Mouse (Mus musculus) heart, adult 2 months (tissue): ENCODE measurements at regions not wholly inside any gene's neighbourhood (a gene's known extent, or its start where the extent isn't known, plus 50 kb on each side); places are given as distances from the start of the nearest gene placed in this dataset.

Experiments
- DNase-seq, 2 experiments: peaks; one replicate each; pipeline ENCODE4 v3.0.0; 2021
- H3K27ac ChIP-seq: fragments of 200-600 bp; 2 replicates; pipeline ENCODE4 v1.8.1; 2022
- H3K27me3 ChIP-seq: fragments of 200-500 bp; 2 replicates; pipeline ENCODE4 v1.6.1; 2012; ENCODE audit warnings: mild to moderate bottlenecking, low read length, inconsistent platforms, mixed read lengths; ENCODE audit not compliant: control insufficient read depth, insufficient read depth
- H3K36me3 ChIP-seq: fragments of 200-500 bp; 2 replicates; pipeline ENCODE4 v1.6.1; 2012; ENCODE audit warnings: low read length, inconsistent platforms; ENCODE audit not compliant: control insufficient read depth, insufficient read depth
- H3K4me1 ChIP-seq: fragments of 200-500 bp; 2 replicates; pipeline ENCODE4 v1.6.1; 2011; ENCODE audit warnings: low read length; ENCODE audit not compliant: control insufficient read depth, insufficient read depth
- H3K4me3 ChIP-seq: fragments of 200-600 bp; 2 replicates; pipeline ENCODE4 v1.8.1; 2022
- H3K79me2 ChIP-seq: fragments of 200-500 bp; replicated peaks from 2 replicates; pipeline ENCODE4 v1.6.1; 2012; ENCODE audit warnings: mild to moderate bottlenecking, inconsistent platforms, low read length, moderate library complexity, mixed read lengths; ENCODE audit not compliant: control insufficient read depth, insufficient read depth
- H3K9ac ChIP-seq: fragments of 200-500 bp; 2 replicates; pipeline ENCODE4 v1.6.1; 2012; ENCODE audit warnings: low read depth, mild to moderate bottlenecking, control low read depth, inconsistent platforms, low read length, mixed read lengths
- CTCF ChIP-seq: fragments of 200-600 bp; IDR thresholded peaks from 2 replicates; pipeline ENCODE4 v1.8.1; 2022; ENCODE audit warnings: antibody characterized with exemption, mild to moderate bottlenecking, moderate library complexity
- EP300 ChIP-seq: fragments of 200-500 bp; IDR thresholded peaks from 2 replicates; pipeline ENCODE4 v1.6.1; 2011; ENCODE audit warnings: low read depth, low read length, control low read depth; ENCODE audit not compliant: insufficient read depth
- POLR2A ChIP-seq: fragments of 200-500 bp; IDR thresholded peaks from 2 replicates; pipeline ENCODE4 v1.6.1; 2011; ENCODE audit warnings: mild to moderate bottlenecking, low read depth, low read length, control low read depth; ENCODE audit not compliant: insufficient read depth
- WGBS: fragments of 180-500 bp; shearing (Covaris S2); methylation state at CpG from one replicate; pipeline ENCODE4 v1.1.7; 2018; 5-methylcytosine and 5-hydroxymethylcytosine counted together
- intact Hi-C: fragments of 180-260 bp; cut with DNase I; formaldehyde crosslinking; loops from one replicate; pipeline ENCODE4 v1.15.1; 2025

DNA sequence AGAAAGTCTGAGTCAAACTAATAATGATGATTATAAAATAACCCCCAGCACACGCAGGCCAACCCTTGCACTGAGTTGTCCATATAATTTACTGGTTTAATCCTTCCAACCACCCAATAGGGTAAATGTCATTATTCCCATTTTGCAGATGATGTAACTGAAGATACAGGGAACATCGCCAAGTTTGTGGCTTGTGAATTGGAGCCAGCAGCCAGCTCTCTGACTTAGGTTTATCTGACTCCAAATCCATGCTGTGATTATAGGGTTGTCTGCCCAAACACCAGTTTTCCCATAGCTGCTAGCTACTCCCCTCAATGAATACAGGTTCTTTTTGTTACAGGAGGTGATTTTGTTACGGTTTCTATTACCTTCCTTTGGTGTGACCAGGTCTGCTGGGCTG, 451.3 kb upstream of the Jarid2 start:
- Histone ChIP-seq H3K27ac (no peak overlapping the region), H3K9ac (no peak overlapping the region), H3K27me3 (no peaks in the 10 kb centered on the region), H3K79me2 (no peaks in the 10 kb centered on the region), H3K4me3 (no peak overlapping the region), H3K4me1 (no peaks in the 10 kb centered on the region), H3K36me3 (no peaks in the 10 kb centered on the region)
- 90% methylated on average over 3 of the region's 3 CpGs for WGBS
- TF ChIP-seq EP300 (no peak), POLR2A (no peak), CTCF (no peak)
- no peak for DNase-seq
- intact Hi-C loops = no loop called here

GRCm38 (mm10) chr13:44279036-44279435, 450.2 kb upstream of the Jarid2 start:
- H3K36me3 ChIP-seq = no peaks in the 10 kb centered on the region
- intact Hi-C loops = no loop called here
- H3K9ac ChIP-seq = no peak overlapping the region
- no peak for DNase-seq
- H3K79me2 ChIP-seq = no peaks in the 10 kb centered on the region
- H3K27ac ChIP-seq = no peak overlapping the region
- 57% methylated on average over 4 of the region's 4 CpGs for WGBS
- TF ChIP-seq POLR2A (no peak), EP300 (no peak), CTCF (no peak)
- no peak overlapping the region for H3K4me3 ChIP-seq
- H3K27me3 ChIP-seq = no peaks in the 10 kb centered on the region
- no peaks in the 10 kb centered on the region for H3K4me1 ChIP-seq

GRCm38 (mm10) chr13:44280296-44280695, 449.0 kb upstream of the Jarid2 start:
- Histone ChIP-seq H3K36me3 (no peaks in the 10 kb centered on the region), H3K9ac (no peak overlapping the region), H3K4me1 (no peaks in the 10 kb centered on the region), H3K27ac (no peak overlapping the region), H3K4me3 (no peak overlapping the region), H3K79me2 (no peaks in the 10 kb centered on the region), H3K27me3 (no peaks in the 10 kb centered on the region)
- intact Hi-C loops = no loop called here
- WGBS = 98% methylated on average over 8 of the region's 8 CpGs
- TF ChIP-seq CTCF (no peak), POLR2A (no peak), EP300 (no peak)
- DNase-seq = no peak

DNA sequence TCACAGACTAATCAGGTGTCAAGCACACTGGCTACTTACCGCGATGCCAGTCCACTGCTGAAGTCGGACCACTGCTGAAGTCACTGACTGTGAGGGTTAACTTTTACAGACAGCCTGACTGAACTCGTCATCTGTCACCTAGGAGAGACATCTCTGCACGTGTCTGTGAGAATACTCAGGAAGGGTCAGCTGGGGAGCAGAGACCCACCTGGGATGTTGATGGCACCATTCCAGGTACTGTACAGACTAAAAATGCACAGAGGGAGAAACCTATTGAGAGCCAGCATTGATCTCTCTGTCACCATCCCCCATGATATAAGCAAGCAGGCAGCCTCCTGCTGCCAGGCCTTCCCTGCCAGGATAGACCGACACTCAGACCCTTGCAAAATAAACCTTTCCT, 447.5 kb upstream of the Jarid2 start:
- DNase-seq = no peak
- intact Hi-C loops = no loop called here
- 68% methylated on average over 6 of the region's 6 CpGs for WGBS

DNA sequence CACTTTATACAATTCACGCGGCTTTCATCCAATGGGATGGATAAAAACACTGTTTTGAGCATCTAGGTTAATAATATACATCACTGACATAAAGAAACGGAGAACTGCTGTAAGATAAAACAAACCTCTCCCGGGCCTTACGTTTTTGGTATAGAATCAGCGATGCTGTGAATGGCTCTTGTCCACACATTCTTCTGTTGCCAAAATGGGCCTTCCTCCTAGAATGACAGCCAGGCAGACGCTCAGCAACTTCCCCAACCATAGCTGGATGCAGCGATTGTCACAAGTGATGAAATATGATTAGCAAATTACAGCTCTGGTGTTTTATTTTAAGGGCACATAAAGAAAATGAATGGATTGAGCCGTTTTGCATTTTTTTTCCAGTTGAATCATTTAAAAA, 447.0 kb upstream of the Jarid2 start:
- Histone ChIP-seq H3K27me3 (no peaks in the 10 kb centered on the region), H3K4me1 (no peaks in the 10 kb centered on the region), H3K79me2 (no peaks in the 10 kb centered on the region), H3K9ac (no peak overlapping the region), H3K36me3 (no peaks in the 10 kb centered on the region), H3K27ac (no peak overlapping the region), H3K4me3 (no peak overlapping the region)
- DNase-seq = no peak
- TF ChIP-seq CTCF (no peak), EP300 (no peak), POLR2A (no peak)
- 59% methylated on average over 9 of the region's 9 CpGs for WGBS
- intact Hi-C loops = no loop called here

More for the DNA sequence above, 447.5 kb upstream of the Jarid2 start:
- no peak overlapping the region for H3K4me3 ChIP-seq
- no peak overlapping the region for H3K9ac ChIP-seq
- H3K36me3 ChIP-seq = no peaks in the 10 kb centered on the region
- no peak overlapping the region for H3K27ac ChIP-seq
- no peaks in the 10 kb centered on the region for H3K79me2 ChIP-seq
- H3K27me3 ChIP-seq = no peaks in the 10 kb centered on the region
- no peaks in the 10 kb centered on the region for H3K4me1 ChIP-seq
- no peak for TF ChIP-seq CTCF

DNA sequence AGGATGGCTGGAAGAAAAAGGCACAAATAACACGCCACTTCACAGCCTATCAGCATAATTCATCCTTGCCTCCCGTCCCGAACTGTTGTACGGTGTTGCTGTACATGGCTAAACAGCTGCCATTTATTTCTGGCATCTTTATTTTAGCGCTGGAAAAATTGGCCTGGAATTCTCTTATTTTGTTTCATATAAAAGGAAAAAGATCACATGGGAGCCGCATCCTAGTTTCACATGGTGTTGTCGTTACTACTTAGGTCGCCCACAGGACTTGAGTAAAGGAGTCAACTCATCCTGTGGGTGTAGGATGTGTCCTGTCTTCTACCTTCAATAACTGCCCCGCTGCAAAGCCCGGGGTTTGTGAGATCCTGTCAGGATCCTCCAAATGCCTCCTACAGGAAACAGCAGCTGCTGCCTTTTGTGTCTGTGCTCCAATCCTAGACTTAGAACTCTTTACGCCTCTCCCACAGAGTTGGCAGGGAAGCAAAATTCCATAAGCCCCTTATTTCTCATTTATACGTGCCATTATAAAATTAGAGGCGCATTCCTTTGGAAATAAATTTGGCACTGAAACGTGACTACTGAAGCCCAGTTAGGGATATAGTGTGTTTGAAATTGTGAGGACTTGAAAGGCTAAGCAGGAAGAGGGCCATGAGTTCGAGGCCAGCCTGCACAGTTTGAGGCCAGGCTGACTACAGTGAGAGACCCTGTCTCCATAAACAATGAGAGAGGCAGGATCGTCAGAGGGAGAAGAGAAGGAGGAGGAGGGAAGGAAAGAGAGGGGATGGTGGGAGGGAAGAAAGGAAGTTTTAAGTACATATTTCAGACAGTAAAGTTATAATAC, 446.3 kb upstream of the Jarid2 start:
- TF ChIP-seq CTCF = no peak
- TF ChIP-seq POLR2A = no peak
- no peak for TF ChIP-seq EP300
- H3K27ac ChIP-seq = 0 out of 2 replicates have a peak overlapping the region, but pooled peaks have one; percentile 11
- DNase-seq = no peak
- H3K9ac ChIP-seq = no peak overlapping the region
- WGBS = 40% methylated on average over 16 of the region's 16 CpGs
- no peaks in the 10 kb centered on the region for H3K4me1 ChIP-seq
- no peak overlapping the region for H3K4me3 ChIP-seq
- intact Hi-C loops = no loop called here
- no peaks in the 10 kb centered on the region for H3K27me3 ChIP-seq
- no peaks in the 10 kb centered on the region for H3K36me3 ChIP-seq
- no peaks in the 10 kb centered on the region for H3K79me2 ChIP-seq
